Mouse (Mus musculus): Measurements from ENCODE around the gene Arhgef25.
"Not testable (repeated sequence)": the region's sequence is repeated elsewhere in the genome, so short reads cannot be mapped to it uniquely, and the experiment has no call there.

The Arhgef25 gene

GRCm38 (mm10) chr10:127165654-127166403, 24.1 kb downstream of the Arhgef25 start:
- DNase-seq (ENCODE audit: low spot score), result peak; percentile 36

GRCm38 (mm10) chr10:127165354-127165653, 24.6 kb downstream of the Arhgef25 start:
- DNase-seq (ENCODE audit: low spot score), result peak; percentile 42

DNA sequence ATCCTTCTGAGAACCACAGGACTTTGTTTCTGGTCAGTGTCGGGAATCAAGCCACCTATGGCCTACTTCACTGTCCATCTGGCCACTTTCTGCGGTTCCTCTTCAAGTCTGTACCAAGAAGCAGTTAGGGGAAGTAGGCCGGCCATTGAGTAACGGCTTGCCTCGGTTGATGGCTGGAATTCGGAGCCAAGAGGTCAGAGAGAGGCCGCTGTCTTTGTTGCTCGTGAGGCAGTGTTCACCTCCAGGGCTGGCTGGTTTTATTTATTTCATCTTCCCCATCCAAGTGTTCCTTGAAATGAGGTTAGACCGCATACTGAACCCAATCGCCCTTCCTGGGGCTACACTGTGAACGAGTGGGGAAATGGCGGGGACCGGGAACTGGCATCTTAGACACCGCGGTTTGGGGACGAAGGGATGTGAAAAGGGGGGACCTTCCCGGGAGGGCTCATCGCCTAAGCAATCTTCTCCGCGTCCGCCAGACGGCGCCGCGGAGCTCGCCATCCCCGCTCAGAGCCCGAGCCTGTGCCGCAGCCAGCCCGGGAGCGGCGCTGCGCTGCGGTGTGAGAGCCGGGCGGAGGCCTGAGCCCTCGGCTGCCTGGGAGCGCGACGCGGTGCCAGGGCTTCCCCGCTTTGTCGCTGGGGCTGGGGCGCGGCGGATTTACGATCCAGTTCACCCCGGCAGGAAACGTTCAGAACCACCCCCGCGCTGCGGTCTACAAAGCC, 25.1 kb downstream of the Arhgef25 start, which contains the start of gene B4galnt1:
Gene B4galnt1, plus strand, starts transcription at position 595 of the 723 bp plus-strand sequence.
- DNase-seq (ENCODE audit: low spot score), result peak; percentile 72

- no peak for DNase-seq (ENCODE audit: low spot score)
Observed at GRCm38 (mm10) chr10:127164190-127164589, 25.7 kb downstream of the Arhgef25 start.

GRCm38 (mm10) chr10:127162771-127163261, 27.1 kb downstream of the Arhgef25 start:
- DNase-seq (ENCODE audit: low spot score), result not testable (repeated sequence)

DNA sequence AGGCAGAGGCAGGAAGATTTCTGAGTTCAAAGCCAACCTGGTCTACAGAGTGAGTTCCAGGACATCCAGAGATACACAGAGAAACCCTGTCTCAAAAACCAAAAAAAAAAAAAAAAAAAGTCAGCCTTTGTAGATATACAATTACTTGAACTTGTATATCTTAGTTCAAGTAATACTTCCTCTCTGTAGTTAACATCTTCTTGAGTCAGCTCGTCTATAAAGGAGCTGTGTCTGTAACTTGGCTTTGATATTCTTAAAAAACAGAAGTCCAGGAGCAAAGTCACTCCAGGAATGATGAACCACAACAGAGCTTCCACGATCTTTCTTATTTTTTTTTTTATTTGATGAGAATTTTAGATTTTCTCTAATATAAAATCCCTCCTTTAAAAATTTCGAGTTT, 29.2 kb downstream of the Arhgef25 start:
- no peak for DNase-seq (ENCODE audit: low spot score)

GRCm38 (mm10) chr10:127160081-127160480, 29.8 kb downstream of the Arhgef25 start:
- DNase-seq (ENCODE audit: low spot score), result no peak

DNA sequence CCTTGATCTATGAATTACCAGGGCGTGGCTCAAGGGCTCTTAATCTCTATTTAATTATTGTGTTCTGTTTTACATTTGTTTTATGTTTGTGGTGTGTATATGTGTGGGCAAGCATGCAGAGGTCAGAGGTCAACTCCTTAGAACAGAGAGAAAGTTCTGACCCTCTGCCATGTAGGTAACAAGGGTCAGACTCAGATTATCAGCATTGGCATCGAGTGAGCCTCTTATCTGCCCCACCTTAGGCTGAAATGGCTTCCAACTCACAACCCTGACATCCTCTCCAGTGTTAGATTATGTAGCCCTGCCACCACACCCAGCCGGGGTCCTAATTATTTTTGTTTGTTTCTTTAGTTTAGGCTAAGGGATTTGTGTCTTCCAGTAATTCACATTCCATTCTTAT, 31.4 kb downstream of the Arhgef25 start:
- no peak for DNase-seq (ENCODE audit: low spot score)

GRCm38 (mm10) chr10:127156511-127156910, 33.4 kb downstream of the Arhgef25 start:
- DNase-seq (ENCODE audit: low spot score), result no peak

- DNase-seq (ENCODE audit: low spot score), result no peak
Observed at GRCm38 (mm10) chr10:127156089-127156488, 33.8 kb downstream of the Arhgef25 start.

DNA sequence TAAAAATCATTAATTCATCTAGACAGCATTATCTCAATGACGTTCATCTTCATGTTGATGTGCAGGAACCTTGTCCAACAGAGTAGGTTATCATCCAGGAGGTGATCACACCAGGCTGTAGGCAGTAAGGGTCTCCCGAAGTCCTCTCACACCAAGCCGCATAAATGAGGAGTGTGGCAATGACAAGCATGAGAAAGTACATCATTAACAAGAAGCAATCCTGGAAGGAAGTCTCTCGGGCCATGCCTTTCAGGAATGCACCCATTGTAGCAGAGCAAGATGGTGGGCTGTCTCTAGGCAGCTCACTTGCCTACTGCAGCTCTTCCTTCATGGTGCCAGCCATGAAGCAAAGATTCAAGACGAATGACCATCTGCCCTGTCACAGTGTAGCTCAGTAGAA, 35.2 kb downstream of the Arhgef25 start:
- no peak for DNase-seq (ENCODE audit: low spot score)

DNA sequence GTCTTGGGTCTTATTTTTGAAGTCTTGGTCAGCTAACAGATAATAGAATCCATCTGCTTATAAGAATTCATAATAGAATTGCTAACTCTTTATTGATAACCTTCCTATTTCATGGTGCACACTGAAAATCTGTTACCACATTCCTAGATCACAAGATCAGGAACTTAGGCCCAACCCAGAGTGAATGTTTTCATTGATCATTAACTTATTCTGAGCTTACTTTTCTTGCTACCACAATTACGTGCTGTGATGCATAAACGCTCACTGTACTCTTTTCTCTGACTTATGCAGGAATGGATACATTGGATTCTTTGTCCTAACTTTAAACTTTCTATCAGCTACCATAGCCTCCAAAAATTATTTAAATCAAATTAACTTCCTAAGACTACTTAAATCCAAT, 35.6 kb downstream of the Arhgef25 start:
- no peak for DNase-seq (ENCODE audit: low spot score)

DNA sequence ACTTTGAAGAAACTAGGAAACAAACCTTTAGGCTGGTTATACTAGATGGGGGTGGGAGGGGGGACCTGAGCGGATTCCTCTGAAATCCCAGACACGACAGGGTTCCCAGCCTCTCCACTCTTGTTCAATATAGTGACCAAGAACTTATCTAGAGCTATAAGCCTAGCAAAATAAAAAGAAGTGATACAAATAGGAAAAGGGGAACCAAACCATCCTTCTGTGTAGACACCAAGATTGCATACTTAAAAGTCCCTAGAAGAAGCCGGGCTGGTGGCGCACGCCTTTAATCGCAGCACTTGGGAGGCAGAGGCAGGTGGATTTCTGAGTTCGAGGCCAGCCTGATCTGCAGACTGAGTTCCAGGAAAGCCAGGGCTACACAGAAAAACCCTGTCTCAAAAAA, 36.6 kb downstream of the Arhgef25 start:
- no peak for DNase-seq (ENCODE audit: low spot score)

DNA sequence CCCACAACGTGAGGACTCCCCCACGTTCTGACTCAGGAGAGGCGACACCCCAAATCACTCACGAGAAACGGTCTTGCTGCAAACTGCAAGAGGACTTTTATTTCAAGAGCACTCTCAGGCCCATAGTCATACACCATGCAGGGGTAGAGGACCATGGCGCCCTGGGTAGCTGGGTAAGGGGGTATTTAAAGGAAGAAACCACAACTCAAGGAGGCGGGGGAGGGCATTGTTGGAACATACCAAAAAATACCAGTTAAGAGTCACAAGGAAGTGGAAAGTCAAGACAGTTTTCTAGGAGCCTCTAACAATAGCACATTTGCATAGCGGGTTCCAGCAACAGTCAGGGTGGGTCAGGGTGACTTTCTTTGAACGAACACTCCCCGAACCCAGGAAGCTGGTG, 37.3 kb downstream of the Arhgef25 start:
- not testable (repeated sequence) for DNase-seq (ENCODE audit: low spot score)

GRCm38 (mm10) chr10:127151233-127151632, 38.6 kb downstream of the Arhgef25 start:
- DNase-seq (ENCODE audit: low spot score), result not testable (repeated sequence)

DNA sequence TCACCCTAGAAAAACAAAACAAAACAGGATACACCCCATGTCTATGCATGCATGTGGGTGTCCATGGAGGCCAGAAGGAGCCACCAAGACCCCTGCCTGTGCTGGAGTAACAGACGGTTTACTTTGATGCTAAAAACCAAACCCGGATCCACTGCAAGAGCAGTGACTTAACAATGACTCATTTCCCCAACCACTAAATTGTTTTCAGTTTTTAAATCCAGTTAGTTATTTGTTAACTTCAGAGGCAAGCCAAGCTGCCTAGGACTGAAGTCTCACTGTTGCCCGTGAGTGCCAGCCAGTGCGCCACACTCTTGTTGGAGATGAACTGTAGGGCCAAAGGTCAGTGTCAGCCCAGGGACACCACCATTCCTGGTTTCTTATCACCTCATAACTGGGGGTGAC, 39.4 kb downstream of the Arhgef25 start:
- no peak for DNase-seq (ENCODE audit: low spot score)

- no peak for DNase-seq (ENCODE audit: low spot score)
Observed at GRCm38 (mm10) chr10:127147135-127147534, 42.7 kb downstream of the Arhgef25 start.

DNA sequence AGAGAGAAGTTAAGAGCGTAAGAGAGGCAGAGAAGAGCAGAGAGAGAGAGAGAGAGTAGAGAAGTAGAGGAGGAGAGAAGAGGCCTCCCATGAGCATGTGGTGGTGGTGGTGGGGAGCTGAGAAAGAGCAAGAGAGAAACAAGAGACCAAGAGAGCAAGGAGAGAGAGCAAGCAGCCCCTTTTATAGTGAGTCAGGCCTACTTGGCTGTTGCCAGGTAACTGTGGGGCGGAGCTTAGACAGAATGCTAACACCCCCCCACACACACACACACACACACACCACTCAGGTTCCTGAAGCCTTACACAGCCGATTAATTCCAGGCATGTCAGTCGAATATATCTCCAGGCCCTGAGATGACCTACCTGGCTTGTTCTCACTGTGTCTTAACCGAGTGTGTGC, 44.6 kb downstream of the Arhgef25 start:
- DNase-seq (ENCODE audit: low spot score), result no peak

- DNase-seq (ENCODE audit: low spot score), result no peak
Observed at GRCm38 (mm10) chr10:127144536-127144935, 45.3 kb downstream of the Arhgef25 start.

- DNase-seq (ENCODE audit: low spot score), result no peak
Observed at GRCm38 (mm10) chr10:127143228-127143627, 46.7 kb downstream of the Arhgef25 start.

DNA sequence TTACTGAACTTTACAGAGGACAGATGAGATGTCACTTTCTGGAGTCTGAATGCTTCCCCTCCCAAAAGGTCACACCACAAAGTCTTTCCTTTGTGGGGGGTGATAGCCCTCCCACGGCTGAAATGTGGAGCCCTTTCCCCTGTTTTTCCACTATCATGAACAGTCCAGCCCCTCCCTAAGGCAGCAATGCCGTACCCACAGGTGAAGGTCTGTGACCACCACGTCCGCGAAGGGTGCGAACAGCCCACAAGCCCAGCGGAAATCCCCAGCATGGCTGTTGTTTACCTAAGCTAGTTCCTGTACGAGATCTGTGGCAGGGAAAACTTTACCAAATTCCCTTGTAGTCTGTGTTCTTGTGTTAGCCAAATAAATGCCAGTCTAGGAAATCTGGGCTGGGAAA, 48.4 kb downstream of the Arhgef25 start:
- no peak for DNase-seq (ENCODE audit: low spot score)

DNA sequence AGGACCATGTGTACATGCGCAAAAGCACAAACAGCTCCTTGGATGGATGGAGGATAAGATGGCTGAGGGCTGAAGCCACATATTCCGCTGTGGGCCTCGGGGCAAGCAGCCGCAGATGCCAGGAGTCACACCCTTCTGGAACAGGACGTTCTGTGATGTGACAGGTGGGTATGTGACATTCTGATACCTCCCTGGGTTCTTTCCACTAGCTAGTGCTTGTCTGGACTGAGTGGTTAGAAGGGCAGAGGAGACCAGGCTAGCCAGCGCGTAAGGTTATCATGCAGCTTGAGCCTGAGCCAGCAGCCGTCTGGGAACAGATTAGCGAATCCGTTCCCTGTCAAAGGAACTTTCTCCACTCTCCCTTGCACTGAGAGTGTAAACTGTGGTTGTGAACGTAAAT, 48.9 kb downstream of the Arhgef25 start:
- no peak for DNase-seq (ENCODE audit: low spot score)

GRCm38 (mm10) chr10:127138328-127139141, 51.3 kb downstream of the Arhgef25 start:
- no peak for DNase-seq (ENCODE audit: low spot score)
